Mouse (Mus musculus): Measurements from ENCODE around the gene Med25. TPM values are rescaled to one million over a fixed set of nuclear protein-coding genes. Genes with fewer than 3 reads are reported as not detected.
A peak's percentile ranks its signal among the peaks of the same experiment; 100 is the strongest.
"Not testable (repeated sequence)": the region's sequence is repeated elsewhere in the genome, so short reads cannot be mapped to it uniquely, and the experiment has no call there.

Med25 gene
- polyA plus RNA-seq, 3 experiments from 2014 or later: 7.1 to 14.1 (median 11.1) TPM

DNA sequence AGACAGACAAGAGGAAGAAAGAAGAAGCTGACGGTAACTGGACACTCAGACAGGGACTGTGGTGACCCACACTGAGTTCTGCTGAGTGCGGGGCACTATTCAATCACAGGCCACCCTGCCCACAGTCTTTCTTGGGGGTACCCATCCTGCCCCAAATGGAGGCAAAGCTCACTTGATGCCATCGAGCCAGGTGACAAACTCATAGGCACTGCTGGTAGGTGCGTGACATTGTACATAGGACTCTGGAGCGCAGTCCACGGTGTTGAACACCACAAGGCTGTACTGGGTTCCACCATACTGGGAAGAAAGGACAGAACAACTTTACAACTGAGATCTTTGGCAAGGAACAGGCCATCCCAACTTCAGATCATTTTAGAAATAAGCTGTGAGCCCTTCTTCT is 901 bp downstream of the Med25 start:
- no peak for ATAC-seq

DNA sequence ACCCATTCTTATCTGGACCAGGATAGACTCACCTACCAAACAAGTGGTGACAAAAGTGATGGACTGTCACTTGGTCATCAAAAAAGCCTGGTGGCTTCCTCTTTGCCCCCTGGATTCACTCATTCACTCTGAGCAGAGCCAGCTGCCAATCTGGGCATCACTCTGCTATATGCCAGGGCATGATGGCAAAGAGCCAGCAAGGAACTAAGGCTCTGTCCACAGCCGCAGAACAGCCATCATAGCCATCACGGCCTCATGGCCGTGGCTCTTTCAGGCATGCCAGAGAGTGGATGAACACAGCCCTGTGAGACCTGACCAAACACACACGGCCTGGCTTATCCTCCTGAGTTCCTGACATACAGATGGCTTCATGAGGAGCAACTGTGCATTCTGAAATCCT is 1.8 kb downstream of the Med25 start:
- ATAC-seq: no peak

GRCm38 (mm10) chr7:44890180-44890579 is 2.3 kb downstream of the Med25 start:
- no peak for ATAC-seq

DNA sequence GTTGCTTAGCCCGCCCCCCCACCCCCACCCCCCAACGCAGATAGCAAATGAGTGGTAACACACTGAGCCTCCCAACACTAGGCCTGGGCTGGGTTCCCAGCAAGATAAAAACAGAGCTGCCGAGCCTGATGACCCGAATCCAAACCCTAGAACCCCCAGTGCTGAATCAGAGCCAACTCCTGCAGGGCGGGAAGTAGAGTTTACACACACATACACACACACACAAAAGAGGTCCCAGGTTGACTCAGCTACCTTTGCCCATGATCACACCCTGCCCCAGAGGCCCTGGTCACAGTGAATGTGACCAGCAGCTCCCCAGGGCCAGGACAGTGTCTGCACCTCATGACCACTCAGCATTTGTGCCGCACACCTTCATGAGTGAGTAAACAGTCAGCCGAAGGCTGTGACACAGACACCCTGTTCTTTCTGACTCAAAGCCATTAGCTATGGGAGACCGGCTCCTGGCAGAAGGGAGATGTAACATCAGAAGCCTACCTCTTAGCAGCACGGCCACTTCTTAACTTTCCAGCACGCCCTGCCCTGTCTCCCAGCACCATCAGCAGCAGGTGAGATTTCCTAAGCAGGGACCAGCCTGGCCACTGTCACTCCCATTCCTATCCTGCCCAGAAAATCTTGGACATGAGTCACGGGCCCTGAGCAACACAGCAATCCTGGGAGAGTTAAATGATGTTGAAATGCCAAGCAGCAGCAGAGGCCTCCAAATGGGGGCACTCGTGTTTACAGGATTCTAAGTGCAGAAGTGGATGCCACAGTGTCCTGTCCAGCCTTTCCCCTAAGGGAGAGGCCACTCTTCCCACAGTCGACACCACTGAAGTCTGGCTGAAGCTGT is 4.0 kb downstream of the Med25 start:
- ATAC-seq: no peak

DNA sequence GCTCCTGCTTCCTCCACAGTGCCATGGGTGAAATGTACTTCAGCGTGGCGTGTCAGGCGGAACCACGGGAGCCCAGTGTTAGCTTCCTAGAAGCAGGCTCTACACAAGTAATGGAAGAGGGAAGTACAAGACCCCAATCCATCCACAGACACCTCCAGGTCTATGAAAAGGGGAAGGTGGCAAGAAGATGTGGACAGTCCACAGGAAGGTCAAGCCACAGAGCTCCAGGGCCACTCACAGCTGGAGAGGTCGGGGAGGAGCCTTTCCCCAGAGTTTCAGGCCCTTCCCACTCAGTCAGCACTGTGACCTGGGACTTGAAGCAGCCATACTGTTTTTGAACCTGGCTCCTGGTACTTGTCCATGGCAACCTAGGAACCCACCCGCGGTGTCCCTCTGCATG is 5.5 kb downstream of the Med25 start:
- ATAC-seq: no peak

DNA sequence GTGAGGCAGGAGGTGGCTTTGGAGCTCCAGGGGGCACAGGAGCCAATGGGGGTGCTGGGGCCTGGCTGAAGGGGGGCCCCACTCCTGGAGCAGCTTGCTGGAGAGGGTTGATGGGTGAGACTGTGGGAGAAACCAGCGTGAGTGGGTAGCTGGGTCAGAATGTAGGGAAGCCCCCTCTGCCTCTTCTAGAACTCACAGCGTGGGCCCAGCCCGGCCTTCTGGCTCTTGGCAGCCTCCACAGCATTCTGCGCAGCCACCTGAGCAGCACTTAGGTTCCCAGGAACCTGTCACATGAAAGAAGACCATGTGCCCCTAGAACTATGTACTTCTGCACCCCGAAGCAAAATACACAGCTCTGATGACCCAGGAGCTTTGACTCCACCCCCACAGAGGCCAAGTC is 7.9 kb downstream of the Med25 start:
- no peak for ATAC-seq

GRCm38 (mm10) chr7:44883036-44883435 is 9.5 kb downstream of the Med25 start:
- no peak for ATAC-seq

- ATAC-seq: no peak
Measured at GRCm38 (mm10) chr7:44877833-44878232, 14.7 kb downstream of the Med25 start.

- not testable (repeated sequence) for ATAC-seq
Measured at GRCm38 (mm10) chr7:44871774-44872173, 20.7 kb downstream of the Med25 start.

- no peak for ATAC-seq
Measured at GRCm38 (mm10) chr7:44871181-44871580, 21.3 kb downstream of the Med25 start.

DNA sequence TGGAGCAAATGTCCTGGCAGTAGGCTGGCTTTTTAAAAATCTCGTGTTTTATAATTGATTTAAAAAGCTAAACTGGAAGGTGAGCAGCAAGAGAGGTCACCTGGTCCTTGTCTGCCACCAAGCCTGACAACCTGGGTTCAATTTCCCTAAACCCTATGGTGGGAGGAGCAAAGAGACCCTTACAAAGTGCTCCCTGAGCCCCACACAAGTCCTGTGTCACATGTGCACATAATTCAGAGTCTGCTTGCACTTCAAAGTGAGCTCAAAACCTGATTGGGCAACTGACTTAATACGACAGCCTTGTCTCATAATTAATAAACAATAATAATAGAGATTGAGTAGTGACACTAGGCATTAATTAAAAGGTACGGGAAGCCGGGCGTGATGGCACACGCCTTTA is 21.9 kb downstream of the Med25 start:
- no peak for ATAC-seq

DNA sequence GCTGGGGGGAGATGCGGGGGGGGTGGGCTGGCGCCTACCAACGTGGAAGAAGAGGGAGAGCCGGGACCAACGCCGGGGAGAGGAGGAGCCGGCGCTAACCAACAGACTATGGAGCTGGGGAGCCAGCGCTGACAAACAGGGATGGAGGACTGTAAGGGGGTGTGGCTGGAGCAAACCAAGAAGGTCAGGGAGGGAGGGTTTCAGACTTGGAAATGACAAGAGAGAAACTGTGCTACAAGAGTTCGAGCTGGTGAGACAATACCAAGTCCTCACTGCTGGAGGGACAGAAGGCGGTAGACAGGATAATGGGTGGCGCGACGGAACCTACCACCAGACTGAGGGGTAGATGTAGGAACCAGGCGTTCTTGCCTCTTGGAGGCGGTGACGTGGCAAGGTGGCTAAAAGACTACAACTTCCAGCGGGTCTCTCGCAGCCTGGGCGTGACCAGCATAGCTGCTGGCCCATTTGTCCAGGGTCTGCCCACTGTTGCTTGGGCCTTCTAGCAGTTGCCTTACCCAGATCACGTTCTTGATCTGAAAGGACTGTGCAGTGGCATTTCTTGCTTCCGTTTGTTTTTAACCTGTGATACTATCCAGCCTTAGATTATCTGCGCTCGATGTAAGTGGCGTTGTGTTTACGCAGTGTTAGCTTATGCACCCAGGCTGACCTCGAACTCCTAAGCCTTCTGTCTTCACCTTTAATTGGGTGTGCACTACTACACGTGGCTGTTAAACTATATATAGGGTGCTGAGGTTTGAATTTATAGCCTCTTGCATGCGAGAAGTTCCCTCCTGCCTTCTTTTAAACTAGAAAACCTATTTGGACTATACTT is 22.6 kb downstream of the Med25 start, which contains the start of gene Ptov1:
Gene Ptov1 (minus strand): TSS at position 92 of the 832 bp plus-strand sequence.
- ATAC-seq: peak; percentile 89

- no peak for ATAC-seq
Measured at GRCm38 (mm10) chr7:44868919-44869696, 23.4 kb downstream of the Med25 start.

DNA sequence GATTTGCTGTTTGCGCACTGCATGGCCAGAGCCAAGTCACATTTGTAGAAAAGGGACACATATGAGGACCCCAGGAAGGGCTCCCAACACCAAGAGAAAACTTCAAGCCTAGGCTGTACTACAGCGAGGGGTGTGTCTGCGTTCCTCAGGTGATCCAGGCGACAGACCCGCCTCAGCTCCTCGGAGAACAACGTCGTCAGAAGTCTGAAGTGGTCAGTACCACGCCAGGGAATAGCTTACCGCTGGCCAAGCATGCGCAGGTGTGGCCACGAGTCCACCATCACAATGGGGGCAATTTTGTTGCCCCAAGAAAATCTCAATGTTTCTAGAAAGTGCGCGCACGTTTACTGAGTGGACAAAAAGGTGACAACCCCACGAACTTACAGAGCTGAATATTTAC is 24.0 kb downstream of the Med25 start:
- no peak for ATAC-seq

GRCm38 (mm10) chr7:44867802-44868201 is 24.7 kb downstream of the Med25 start:
- no peak for ATAC-seq

GRCm38 (mm10) chr7:44867010-44867702 is 25.4 kb downstream of the Med25 start:
- no peak for ATAC-seq

GRCm38 (mm10) chr7:44866276-44867009 is 26.1 kb downstream of the Med25 start:
- ATAC-seq: no peak

GRCm38 (mm10) chr7:44864595-44865542 is 27.6 kb downstream of the Med25 start:
- no peak for ATAC-seq

DNA sequence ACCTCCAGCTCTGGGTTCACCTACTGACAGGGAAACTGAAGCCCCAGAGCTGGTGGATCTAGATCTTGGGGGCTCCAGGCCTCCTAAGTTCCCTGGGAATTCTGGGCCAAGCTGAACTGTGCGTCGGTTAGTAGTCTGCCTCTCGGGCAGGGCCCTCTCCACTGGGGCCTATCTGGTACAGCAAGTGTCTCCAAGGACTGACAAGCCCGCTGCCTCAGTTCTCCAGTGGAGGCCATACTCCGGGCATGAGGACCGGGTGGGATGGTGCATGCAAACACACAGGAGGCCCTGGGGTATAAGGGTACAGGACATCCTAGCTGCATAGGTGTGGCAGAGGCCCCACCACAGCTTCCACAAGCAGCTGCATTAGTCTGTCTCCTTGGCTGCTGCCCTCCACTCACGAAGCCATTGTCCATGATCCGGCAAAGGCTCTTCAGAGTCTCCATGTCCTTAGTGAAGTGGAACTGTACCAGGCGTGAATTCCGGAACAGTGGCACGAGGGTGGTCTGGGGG is 28.5 kb downstream of the Med25 start:
- ATAC-seq: no peak

DNA sequence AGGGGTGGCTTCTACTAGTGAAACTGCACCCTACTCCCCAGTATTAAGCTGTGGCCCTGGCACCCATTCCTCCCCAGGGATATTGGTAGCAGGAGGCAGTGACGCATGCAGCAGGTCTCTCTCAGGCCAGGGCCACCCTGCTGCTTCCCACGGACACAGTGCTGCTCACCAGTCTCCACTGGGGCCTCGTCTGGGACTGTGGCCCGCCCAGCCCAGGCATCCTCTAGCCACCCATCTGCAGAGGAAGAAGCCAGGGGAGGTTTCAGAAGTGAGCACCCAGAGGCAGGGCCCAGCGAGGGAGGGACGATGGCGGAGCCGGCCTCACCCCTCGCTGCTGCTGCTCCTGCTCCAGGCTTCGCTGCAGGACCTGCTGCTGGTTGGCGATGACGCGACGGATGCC is 29.3 kb downstream of the Med25 start:
- ATAC-seq: no peak
